Mouse (Mus musculus) retina, postnatal 1 day (tissue): ENCODE data around the gene Jph2.

Source experiments
- DNase-seq: peaks from one replicate; pipeline ENCODE4 v3.0.0-alpha.2; 2012

Gene Jph2

DNA sequence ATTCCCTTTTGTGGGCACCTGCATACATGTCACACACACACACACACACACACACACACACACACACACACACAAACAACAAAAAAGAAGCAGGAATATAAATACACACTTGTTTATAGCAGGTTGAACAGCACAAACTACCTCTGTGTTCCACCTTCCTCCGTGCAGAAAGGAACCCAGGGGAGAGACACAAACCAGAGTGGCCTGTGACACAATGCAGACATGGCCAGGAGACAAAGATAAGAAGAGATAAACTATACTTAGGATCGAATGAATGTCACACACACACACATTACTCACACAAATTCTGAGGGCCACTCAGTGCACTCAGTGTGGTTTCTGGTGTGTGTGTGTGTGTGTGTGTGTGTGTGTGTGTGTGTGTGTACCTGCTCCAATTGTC, 38.5 kb downstream of the Jph2 start:
- no peak for DNase-seq

DNA sequence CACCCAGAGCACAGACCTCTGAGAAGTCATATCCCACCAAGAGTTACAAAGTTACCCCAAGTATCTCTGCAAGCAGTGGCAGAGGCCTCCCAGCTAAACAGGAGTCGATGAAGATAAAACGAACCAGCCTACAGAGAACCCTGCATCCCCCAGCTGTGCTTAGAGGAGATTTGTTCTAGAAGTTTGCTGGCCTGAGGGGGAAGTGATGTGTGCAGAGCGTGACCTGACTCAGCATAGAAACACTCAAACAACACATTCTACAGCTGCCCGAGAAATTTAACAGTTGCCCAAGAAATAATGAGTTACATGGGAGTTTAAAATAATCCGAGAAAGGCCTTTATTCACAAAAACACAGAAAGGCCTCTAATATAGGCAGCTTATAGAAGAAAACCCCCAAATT, 39.1 kb downstream of the Jph2 start:
- no peak for DNase-seq

DNA sequence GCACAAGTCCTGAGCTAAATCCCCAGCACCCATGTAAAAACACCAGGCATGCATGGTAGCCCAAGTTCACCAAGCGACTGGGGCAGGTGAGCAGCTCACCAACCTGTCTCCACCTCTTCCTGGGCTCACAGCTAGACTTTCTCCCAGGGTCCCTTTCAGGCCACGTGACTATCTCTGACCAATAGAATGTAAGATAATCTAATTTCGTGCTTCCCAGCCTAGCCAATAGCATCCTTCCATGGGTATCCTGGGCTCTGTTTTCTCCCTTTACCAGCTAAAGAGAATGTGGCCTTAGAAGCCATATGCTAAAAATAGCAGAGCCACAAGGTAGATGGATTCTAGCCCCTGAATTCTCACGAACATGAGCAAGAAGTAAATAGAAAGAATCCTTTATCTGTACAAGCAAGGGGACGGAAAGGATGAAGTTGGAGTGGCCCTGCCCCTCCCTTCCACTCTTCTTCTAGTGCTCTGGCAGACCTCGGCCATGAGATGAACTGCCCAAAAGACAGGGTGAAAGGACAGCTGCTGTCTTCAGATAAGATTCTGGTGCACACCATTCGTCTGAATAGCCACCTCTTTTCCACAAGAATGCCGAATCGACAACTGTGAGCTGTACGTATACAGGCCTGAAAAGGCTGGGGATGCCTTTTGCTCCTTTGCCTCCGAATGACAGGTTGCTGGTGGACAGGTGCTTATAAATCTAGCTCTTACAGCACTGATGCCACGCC, 41.5 kb downstream of the Jph2 start:
- DNase-seq, result no peak

DNA sequence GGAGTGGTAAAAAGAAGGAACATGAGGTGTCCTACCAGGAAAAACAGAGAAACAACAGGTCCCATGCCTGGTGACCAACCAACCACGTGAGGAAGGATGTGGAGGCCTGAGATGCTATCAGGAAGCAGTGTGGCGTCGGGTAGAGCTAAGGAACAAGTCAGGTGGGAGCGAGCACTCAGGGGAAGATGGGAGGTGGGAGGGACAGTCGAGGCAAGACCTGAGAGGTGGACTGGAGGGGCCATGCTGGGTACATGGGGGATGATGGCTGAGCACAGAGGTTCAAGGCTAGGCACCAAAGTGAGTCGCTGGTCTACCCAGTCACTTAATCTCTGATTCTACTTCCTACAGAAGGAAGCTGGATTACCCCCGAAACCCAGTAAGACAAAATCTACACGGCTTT, 42.1 kb downstream of the Jph2 start:
- no peak for DNase-seq

DNA sequence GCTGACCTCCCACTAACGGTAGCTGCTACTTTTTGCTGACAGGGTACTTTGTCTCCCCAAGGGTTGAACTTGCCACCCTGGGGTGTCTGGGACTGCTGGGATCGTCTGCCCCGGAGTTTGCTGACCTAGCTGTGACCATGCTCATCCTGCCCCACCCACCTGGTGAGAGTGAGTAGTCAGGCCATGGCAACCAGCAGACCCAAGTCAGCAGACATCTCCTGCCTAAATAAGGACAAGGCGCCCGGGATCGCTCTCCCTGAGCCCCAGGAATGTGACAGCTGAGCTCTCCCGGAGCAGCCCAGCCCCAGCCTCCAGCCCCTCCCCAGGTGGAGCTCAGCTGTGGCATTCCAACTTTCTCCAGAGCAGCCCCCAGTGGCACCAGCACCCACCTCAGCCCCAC, 44.1 kb downstream of the Jph2 start:
- DNase-seq, result peak; percentile 36

DNA sequence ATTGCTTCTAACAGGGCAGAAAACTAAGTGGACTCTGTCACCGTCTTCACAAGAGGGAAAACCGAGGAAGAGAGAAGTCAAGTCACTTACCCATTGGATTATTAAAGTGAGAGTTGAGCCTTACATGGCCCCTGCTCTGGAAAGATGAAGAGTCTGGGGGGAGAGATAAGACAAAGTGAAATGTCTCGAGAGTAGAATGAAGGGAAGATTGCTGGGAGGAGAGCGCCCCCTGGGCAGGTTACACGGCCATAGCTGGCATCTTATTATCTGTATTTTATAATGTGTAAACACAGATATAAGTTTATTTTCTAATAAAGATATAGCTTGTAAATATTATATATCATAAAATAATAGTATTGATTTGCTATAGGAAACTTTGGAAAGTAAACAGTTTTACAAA, 47.4 kb downstream of the Jph2 start:
- DNase-seq, result no peak

DNA sequence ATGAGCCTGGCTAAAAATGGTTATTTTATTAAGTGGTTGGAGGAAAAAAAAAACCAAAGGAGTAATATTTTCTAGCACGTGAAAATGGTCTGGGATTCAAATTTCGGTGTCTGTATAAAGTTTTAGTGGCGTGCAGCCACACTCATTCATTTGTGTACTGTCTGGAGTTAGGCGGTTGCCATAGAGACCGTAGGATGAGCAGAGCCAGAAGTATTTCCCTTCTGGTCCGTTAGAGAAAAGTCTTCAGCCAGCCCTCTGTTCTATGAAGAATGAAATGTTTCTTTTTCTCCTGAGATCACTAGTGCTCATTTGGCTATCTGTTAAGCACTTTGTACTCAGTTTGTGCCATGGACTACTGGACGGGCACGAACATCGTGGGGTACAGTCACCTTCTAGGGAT, 48.4 kb downstream of the Jph2 start:
- no peak for DNase-seq

DNA sequence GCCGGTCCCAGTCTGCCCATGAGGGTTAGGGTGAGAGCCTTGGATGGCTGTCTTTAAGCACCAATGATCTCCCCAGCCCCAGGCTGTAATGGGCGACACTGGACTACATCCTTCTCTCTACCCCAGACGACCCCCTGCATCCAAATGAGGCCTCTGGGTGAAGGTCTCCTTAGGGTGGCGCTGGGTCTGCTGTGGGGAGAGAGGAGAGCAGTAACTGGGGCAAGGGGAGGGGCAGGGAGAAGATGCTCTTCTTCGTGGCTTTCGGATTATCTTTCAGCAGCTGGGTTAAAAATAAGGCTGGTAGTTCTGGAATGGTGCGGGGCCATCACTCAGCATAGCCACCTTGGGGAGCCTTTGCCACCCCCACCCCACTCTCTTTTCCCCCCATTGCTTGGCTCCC, 49.1 kb downstream of the Jph2 start:
- DNase-seq, result no peak

DNA sequence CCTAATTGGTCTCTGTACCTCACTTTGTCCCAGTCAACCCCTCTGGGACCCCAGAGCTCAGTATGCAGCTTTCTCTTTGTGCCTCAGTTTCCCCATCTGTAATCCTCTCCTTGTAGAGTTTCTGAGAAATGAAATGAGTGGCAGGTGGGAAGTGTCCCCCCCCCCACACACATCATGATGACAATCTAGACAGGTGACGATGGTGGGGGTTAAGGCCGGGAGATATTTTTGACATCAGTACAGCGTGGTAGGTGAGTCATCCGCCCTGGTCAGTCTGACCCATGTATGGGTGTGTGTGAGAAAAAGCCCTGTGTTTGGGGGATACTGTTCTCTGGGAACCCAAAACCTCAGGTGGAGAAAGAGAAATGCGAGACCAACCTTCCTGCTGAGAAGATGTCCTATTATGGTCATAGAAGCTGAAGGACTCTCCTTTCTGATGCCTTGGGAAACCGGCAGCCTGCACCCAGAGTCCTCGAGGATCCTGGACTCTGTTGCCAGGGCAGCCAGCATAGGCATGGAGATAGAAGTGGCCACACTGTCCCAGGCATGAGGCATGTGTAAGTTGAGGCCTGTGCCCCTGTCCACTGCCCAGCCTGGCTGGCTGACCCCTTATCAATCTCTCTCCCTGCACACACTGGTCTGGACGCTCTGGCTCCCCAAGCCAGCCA, 50.1 kb downstream of the Jph2 start:
- DNase-seq, result no peak

DNA sequence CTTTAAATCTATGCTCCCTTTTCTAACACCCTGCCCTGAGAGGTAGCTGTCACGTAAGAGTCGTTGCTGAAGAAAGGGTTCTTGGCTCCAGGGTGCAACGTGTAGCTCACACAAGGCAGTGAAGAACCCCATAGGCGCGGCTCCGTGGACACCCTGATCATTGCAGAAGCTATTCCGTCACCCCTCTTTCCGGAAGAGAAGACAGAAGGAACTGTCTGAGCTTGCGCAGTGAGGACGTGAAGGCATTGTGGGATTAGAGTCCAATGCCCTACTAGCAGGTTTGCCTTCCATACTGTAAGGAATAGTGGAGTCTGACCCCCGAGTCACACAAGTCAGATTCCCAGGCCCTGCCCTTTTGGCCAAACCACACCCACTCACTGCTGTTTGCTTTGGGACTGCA, 51.3 kb downstream of the Jph2 start:
- no peak for DNase-seq

DNA sequence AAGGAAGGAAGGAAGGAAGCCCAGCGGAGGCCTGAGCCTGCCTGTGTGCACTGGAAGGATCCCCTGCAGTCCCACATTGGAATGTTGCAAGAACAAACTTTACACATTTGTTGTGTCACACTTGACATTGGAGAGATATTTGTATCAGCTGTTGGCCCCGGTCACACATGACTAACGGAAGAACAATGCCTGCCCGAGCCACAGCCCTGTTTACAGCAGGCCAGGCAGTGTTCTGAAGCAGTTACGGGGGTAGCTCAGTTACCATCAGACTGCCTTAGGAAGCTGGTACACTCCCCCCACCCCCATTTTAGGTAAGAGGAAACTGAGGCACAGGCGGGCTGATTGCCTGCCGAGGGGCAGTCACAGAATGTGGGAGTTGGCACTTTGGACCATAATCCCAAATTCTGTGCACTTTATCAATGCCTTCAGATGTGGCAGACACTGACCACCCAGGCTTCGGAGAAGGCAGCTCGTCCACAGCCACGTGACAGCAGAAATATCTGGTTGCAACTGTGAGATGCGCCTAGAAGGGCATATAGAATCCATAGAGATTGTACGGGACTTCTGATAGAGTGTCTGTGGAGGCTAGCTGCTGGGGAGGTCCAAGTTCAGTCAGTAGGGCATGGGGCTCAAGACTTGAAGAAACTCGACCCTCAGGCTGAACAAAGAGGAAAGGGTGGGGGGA, 52.7 kb downstream of the Jph2 start:
- DNase-seq, result no peak

DNA sequence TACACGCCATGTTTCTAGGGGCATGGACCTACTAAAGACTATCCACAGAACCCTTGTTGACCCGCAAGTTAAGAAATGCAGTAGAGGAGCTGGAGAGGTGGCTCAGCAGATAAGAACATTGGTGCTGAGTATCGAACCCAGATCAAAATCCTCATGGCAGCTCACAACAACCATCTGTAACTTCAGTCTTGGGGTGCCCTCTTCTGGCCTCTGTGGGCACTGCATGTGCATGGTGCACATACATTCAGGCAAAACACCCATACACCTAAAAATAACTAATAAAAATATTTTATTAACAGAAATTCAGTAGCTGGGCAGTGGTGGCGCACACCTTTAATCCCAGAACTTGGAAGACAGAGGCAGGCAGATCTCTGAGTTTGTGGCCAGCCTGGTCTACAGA, 54.1 kb downstream of the Jph2 start:
- DNase-seq, result peak; percentile 68

DNA sequence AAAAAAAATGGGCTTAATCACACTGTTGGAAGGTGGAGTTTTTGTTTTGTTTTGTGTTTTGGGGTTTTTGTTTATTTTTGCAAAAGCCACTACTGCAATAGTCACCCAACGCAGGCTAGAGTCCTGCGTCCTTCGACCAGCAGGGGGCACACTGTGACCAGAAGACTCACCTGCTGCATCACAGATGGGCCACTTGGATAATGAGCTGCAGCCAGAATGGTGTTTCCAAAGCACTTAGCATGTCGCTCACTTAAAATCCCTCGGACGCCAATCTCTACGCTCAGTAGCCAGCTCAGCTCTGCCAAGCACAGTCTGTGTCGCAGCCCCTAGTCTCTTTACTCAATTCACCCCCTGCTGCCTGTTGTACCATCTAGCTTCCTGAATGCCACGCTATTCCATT, 57.5 kb downstream of the Jph2 start:
- DNase-seq, result peak; percentile 82

DNA sequence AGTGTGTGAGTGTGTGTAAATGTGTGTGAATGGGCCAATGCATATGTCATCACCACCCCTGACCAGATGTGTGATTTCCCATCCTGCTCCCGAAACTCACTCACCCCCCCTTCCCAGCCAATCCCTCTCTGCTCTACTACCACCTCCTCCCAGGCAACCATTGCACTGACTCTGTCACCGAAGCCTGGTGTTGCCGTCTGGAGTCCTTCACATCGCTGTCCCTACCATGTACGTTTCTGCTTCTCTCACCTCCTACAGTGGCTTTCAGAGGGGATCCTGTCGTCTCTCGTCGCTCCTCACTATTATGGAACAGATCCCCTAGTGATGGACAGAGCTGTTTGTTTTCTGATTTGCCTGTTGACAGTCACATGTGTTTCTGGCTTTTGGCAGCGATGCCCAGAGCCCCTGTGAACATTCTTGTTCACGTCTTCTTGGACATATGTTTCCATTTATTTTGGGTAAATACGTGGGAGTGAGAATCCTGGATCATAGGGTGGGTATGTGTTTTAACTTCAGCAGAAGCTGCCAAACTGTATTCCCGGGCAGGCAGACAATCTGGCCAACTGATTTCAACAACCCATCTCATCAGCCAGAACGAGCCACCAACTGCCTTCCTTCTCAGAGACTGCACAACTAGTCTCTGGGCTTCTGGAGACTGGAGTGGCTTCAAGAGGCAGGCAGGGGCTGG, 65.3 kb downstream of the Jph2 start:
- DNase-seq, result no peak

DNA sequence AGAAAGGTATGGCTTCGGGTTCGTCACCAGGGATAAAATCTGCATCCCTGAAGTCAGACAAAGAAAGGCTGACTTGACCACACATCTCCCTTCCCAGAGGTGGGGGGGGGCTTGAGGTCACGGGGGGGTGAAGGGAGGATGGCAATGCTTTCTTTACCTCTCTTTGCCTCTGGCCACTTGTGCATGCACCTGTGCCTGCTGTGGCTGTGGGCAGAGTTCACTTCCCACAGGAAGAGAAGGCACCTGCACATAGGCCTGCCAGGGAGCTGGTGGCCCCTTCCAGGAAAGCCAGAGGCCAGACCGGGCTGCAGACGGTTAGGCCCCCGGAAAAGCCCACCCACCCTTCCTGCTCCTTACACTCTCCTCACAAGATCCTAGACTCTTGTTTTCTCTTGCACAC, 66.4 kb downstream of the Jph2 start:
- no peak for DNase-seq

DNA sequence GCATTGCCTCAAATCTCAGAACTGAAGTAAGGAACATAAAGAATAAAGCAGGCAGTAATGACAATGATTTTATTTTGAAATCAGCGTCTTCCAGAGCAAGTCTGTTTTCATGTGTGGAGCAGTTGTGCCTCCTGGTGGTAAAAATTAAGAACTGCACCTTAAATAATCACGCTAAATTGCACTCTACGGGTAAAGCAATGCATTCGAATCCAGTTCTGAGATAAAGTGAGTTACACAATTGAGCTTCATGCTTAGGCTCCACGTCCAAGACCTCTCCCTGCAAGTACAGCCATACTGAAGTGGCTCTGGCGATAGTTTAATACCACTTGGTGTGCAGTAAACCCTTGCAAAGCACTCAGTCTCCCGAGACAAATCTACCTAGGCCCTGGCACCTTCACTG, 67.1 kb downstream of the Jph2 start:
- DNase-seq, result peak; percentile 78

DNA sequence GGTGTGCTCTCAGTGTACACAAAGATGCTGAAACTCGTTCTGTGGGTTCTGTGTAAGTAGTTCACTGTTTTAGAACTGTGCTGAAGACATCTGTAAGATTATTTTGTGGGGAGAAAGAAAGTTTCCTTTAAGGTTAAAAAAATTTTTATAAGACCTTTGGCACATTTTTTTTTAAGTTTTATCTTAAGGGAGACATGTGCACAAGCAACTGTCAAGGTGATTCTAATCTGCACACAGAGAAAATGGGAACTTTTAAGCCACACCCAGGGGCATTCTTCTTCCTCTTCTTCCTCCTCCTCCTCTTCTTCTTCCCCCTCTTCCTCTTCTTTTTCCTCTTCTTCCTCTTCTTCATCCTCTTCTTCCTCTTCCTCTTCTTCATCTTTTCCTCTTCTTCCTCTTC, 74.6 kb downstream of the Jph2 start:
- no peak for DNase-seq

DNA sequence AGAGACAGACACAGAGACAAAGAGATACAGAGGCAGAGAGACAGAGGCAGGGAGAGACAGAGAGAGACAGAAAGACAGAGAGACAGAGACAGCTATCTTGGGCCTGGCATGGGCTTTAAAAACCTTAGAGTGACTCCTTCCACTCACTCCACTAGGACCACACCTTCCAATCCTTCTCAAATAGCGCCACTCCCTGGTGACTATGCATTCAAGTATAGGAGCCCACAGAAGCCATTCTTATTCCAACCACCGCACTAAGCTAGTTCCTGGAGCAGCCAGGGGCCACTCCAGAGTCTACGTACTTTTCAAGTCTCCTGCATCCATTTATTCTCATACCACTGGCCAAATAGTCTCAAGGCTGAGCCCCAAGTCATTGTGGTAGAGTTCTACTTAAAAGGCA, 79.0 kb downstream of the Jph2 start:
- DNase-seq, result no peak

DNA sequence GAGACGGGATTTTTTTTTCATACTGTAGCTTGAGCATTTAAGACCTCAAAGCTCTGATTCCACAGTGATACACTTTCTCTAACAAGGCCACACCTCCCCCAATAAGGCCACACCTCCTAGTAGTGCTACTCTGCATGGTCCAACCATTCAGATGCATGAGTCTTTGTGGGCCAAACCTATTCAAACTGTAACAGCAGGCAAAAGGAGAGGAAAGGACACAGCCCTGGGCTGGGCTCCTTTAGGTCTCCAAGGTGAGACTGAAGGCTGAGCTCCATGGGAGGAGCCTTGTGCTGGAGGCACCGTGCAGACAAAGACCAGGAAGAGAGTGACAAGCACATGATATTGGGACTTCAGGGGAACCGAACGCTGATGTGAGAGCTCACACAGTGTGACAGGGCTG, 80.5 kb downstream of the Jph2 start:
- DNase-seq, result no peak

DNA sequence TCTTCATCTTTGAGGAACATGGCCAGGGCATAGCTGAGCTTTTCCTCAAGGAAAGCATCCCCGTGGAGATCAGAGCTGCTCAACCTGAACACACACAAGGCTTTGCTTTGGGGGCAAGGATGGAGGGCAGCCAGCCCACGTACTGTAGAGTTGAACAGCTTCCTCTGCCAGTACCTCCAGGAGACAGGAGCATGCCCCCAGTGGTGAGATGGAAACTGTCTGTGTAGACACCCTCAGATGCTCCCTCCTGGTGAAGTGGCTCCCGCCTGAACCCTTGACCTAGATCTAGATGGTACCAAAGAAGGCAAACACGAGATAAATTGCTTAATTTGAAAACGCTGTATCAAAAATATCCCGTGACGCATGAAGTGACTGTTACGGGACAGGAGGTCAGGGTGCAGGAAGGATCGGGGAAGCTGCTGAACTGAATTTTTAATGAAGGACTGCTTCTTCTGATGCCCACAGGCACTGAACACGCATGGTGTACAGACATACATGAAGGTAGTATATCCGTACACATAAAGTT, 87.6 kb downstream of the Jph2 start:
- peak; percentile 49 for DNase-seq

DNA sequence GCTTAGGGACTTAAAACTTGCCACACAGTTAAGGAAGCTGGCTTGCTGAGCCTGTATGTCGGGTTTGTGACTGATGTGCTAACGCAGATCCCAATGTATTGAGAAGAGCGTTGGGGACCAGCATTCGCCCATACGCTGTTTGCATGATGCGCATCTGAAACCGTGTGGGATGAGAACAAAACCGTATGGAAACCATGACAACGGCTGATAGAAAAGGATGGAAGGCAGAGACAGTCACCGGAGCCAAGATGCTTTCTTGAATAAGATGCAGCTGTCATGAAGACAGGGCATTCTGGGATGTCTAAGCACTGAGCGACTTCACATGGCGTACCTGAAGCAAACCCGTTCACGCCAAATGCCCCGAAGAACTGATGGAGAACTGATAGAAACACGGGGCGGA, 88.4 kb downstream of the Jph2 start:
- DNase-seq, result no peak

DNA sequence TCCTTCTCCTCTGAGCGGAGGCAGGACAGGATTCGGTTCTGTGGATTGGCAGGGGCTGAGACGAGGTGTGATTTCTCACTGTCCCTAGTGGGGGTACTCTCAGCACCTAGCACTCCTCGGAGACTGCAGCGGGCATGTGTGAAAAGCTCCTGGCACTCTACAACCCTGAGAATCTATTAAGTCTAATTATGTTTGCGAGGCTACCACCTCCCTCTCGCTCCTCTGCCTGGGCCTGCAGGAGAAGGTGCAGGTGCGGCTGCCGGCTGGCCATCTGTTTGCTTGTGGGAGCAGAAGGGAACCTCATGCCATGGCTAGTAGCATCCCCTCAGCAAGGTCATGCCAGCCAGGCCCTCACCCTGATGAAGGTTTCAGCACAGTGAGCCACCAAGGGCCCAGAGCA, 94.8 kb downstream of the Jph2 start:
- no peak for DNase-seq

DNA sequence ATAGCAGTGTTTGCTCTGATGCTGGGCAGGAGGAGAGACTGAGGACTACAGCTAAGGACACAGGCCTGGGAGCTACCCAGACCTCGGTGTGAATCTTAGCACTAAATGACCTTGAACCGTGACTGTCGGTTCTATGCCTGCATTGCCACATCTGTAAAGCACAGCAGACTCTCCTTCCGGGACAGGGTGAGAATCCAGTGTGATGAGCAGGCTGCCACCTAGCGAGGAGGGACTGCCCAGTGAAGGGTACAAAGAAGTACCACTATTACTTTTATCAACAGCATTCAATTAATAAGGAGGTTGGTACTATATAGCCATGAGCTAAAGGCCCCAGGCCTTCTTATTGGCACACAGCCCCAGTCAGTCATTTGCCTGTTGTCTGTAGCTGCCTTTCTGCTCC, 96.2 kb downstream of the Jph2 start:
- DNase-seq, result no peak
